Mouse (Mus musculus): ENCODE measurements around the gene Rasal3. TPM values are rescaled to one million over a fixed set of nuclear protein-coding genes. Genes with fewer than 3 reads are reported as not detected.

Rasal3 gene
- polyA plus RNA-seq, 1 experiment from 2014 or later: 0.49 TPM

DNA sequence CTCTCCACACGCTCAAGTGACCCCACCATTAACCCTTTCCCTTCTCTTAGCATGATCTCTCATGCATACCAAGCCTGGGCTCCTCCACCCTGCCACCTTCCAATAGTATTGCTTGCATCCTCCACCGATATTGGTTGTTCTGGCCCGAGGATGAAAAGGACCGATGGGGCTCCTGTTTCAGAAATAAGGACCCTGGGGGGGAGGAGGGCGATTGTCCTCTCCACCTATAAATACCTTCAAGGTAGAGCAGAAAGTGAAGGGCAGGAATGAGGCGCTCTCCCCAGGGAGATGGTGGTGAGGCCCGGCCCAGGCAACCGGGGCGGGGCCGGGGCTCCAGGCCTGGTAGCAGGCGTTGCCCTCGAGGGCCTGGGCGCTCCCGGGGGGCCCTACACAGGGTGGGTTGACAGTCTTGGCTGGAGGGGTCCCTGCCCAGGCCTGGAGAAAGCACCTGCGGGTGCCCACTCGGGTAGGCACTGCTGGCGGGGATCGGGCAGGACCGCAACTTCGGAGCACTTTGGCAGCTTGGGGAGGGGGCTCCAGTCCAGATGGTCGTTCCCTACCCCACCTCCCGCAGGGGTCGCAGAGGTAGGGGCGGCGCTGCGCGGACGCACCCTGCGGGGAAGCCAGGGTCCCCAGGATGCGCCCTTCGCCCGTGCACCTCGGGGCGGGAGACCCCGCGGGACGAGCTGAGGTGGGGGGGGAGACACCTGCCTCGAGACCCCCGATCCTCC is 14.8 kb downstream of the Rasal3 start:
- Histone ChIP-seq H3K27ac (replicated peaks) (peak overlapping the region; percentile 77), H3K36me3 (peaks cover 14% of the 10 kb centered on the region), H3K4me3 (peak overlapping the region; percentile 86), H3K27me3 (replicated peaks) (peaks cover 29% of the 10 kb centered on the region), H3K4me2 (peak overlapping the region; percentile 99), H3K9me3 (no peaks in the 10 kb centered on the region), H3K9ac (peak overlapping the region; percentile 91), H3K4me1 (peaks cover 43% of the 10 kb centered on the region)
- WGBS: under 1% methylated on average over 34 of the region's 39 CpGs
- peak; percentile 38 for ATAC-seq (ENCODE audit: extremely low read depth, insufficient number of reproducible peaks, low FRiP score, low TSS enrichment)

DNA sequence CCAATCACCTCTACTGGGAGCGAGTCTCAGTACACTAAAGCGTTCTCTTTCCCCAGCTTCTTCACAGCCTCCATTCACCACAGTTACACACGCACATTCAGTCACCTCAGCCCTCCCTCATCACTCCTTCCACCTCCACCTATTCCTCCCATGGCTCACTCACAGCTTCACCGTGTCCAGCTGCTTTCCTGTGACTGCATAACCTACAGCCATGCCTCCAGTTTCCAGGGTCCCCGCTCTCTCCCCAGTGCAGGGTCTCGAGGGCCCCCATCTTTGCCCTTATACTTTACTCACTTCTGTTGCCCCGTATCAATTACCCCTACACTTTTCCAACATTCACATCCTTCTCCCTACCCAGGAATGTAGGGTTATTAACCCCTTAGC is 15.4 kb downstream of the Rasal3 start:
- H3K4me1 ChIP-seq: peaks cover 49% of the 10 kb centered on the region
- H3K4me3 ChIP-seq: peak overlapping the region; percentile 86
- peak overlapping the region; percentile 91 for H3K9ac ChIP-seq
- peaks cover 18% of the 10 kb centered on the region for H3K36me3 ChIP-seq
- peak overlapping the region; percentile 99 for H3K4me2 ChIP-seq
- ATAC-seq (ENCODE audit: extremely low read depth, insufficient number of reproducible peaks, low FRiP score, low TSS enrichment): no peak
- H3K27ac ChIP-seq (replicated peaks): peak overlapping the region; percentile 77; the same call in 1 of the 2 replicates
- 51% methylated on average over 7 of the region's 7 CpGs for WGBS
- H3K27me3 ChIP-seq (replicated peaks): peaks cover 24% of the 10 kb centered on the region
- no peaks in the 10 kb centered on the region for H3K9me3 ChIP-seq

DNA sequence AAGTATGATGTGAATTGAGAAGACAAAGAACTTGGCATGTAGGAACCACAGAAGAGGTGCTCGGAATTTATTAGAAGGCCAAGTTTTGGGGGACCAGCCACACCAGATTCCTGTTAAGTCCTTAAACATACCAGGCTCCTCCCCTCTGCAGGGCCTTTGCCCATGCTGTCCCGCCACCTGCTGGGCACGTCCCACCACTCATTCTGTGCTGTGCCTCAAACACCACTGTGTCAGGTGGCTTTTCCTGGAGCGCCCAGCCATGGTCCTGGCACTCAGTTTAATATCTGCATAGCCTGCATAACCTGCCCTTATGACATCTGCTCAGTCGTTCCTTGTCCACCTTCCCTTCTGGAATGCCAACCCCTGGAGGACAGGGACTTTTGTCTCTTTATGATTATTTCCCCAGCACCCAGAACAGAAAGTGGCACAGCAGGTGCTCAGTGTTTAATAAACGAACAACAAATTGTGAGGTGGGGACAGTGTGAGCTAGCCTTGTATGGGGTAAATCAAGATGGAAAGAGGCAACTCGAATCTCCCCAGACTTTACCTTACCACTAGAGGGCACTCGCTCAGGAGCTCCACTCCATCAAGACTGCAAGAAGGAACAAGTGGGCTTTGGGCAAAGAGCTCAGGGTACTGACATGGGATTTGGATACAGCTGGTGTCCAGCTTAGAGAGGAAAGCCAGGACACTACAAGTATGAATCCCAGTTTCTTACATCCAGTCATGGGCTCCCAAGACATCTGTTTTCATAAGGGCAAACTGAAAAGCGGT is 16.5 kb downstream of the Rasal3 start:
- Histone ChIP-seq H3K4me2 (no peak overlapping the region), H3K9ac (no peak overlapping the region), H3K27ac (replicated peaks) (no peak overlapping the region)

DNA sequence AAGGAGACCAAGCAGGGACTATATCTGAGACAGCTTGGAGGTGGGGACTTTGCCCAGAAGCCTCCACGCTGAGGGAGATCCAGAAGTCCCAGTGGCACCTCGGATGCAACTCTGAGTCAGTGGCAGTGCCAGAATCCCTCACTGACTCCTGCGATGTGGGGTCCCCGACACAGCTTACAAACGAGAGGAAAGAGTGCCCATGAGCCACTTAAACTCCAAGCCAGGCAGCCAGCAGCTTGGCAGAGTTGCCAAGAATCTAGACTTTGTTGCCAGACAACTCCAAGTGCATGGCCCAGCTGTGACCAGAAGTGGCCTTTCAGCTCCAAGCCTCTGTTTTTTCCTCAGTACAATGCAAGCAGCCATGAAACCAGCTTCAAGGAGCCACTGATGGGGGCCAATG is 19.7 kb downstream of the Rasal3 start:
- H3K4me3 ChIP-seq: no peak overlapping the region
- peak overlapping the region; percentile 58; the same call in 1 of the 2 replicates for H3K27ac ChIP-seq (replicated peaks)
- peaks cover 33% of the 10 kb centered on the region for H3K4me1 ChIP-seq
- H3K27me3 ChIP-seq (replicated peaks): no peaks in the 10 kb centered on the region
- 63% methylated on average over 5 of the region's 5 CpGs for WGBS
- H3K9me3 ChIP-seq: no peaks in the 10 kb centered on the region
- H3K36me3 ChIP-seq: peaks cover 33% of the 10 kb centered on the region
- peak overlapping the region; percentile 37; the same call in 1 of the 2 replicates for H3K9ac ChIP-seq
- ATAC-seq (ENCODE audit: extremely low read depth, insufficient number of reproducible peaks, low FRiP score, low TSS enrichment): no peak
- peak overlapping the region; percentile 16 for H3K4me2 ChIP-seq

More for the DNA sequence above, 16.5 kb downstream of the Rasal3 start:
- WGBS: 67% methylated on average over 9 of the region's 9 CpGs
- Histone ChIP-seq H3K4me1 (peaks cover 43% of the 10 kb centered on the region), H3K27me3 (replicated peaks) (peaks cover 12% of the 10 kb centered on the region), H3K4me3 (no peak overlapping the region), H3K36me3 (peaks cover 21% of the 10 kb centered on the region), H3K9me3 (no peaks in the 10 kb centered on the region)
- ATAC-seq (ENCODE audit: extremely low read depth, insufficient number of reproducible peaks, low FRiP score, low TSS enrichment): no peak

DNA sequence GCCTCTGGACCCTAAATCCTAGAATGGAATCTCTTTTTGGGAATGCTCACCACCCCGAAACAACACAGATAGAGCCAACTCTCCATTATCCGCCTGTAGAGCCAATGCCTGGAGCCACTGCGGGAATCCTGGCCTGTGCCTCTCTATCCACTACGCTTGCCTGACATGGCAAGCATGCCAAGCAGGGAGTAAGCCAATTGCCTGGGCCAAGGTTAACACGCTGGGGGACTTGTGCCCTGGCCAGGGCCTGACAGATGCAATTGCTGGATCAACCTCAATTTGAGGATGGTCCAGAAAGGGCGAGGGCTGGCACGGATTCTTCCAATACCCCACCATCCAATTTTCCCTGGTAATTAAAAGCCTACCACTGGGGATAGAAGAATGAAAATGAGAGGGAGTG is 20.8 kb downstream of the Rasal3 start:
- Histone ChIP-seq H3K4me2 (no peak overlapping the region), H3K27me3 (replicated peaks) (no peaks in the 10 kb centered on the region), H3K9me3 (no peaks in the 10 kb centered on the region), H3K4me3 (no peak overlapping the region), H3K9ac (no peak overlapping the region), H3K36me3 (peaks cover 39% of the 10 kb centered on the region), H3K4me1 (peaks cover 24% of the 10 kb centered on the region), H3K27ac (replicated peaks) (no peak overlapping the region)
- no peak for ATAC-seq (ENCODE audit: extremely low read depth, insufficient number of reproducible peaks, low FRiP score, low TSS enrichment)
- WGBS: 86% methylated on average over 7 of the region's 7 CpGs

DNA sequence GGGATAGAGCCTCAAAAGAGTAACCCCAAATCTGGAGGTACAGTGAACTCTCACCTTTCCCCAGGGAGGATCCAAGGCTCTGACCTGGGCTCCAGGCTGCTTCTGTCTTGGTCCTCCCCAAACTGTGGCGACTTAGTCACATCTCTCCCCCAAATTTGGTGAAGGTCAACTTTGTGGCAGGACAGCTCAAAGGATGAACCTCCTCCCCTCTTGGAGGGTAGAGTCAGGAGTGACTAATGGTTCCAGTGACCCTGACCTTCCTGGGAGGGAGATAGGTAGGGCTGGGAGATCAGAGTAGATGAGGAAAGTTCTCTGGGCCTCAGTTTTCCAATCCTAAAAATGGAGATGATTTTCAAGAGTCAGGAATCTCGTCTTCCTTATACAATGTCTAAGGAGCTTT is 24.6 kb downstream of the Rasal3 start:
- H3K4me1 ChIP-seq: peaks cover 19% of the 10 kb centered on the region
- no peaks in the 10 kb centered on the region for H3K27me3 ChIP-seq (replicated peaks)
- ATAC-seq (ENCODE audit: extremely low read depth, insufficient number of reproducible peaks, low FRiP score, low TSS enrichment): no peak
- no peak overlapping the region for H3K4me2 ChIP-seq
- no peak overlapping the region for H3K9ac ChIP-seq
- H3K27ac ChIP-seq (replicated peaks): no peak overlapping the region
- WGBS: 64% methylated on average over 2 of the region's 2 CpGs
- peaks cover 40% of the 10 kb centered on the region for H3K36me3 ChIP-seq
- H3K9me3 ChIP-seq: no peaks in the 10 kb centered on the region
- H3K4me3 ChIP-seq: no peak overlapping the region

DNA sequence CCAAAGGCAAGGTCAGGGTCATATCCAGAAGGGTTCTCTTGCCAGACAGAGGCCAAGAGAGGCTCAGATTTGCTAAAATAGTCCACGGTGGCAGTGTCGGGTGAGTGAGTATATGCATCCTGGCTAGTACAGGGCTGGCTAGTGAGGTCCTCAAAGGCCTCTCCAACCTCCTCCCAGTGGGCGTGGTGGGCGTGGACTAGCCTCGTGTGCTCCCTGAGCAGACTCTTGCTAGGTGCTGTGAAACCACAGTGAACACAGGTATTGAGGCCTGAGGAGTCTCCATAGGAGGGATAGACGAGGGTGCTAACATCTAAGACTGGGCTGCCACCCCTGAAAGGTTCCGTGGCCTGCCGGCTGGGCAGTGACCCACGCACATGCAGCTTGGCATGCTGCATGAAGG is 26.2 kb downstream of the Rasal3 start:
- no peak overlapping the region for H3K4me3 ChIP-seq
- peaks cover 30% of the 10 kb centered on the region for H3K36me3 ChIP-seq
- H3K27me3 ChIP-seq (replicated peaks): no peaks in the 10 kb centered on the region
- H3K4me1 ChIP-seq: peaks cover 8% of the 10 kb centered on the region
- H3K4me2 ChIP-seq: no peak overlapping the region
- H3K9ac ChIP-seq: no peak overlapping the region
- 80% methylated on average over 9 of the region's 9 CpGs for WGBS
- no peak overlapping the region for H3K27ac ChIP-seq (replicated peaks)
- no peak for ATAC-seq (ENCODE audit: extremely low read depth, insufficient number of reproducible peaks, low FRiP score, low TSS enrichment)
- H3K9me3 ChIP-seq: no peaks in the 10 kb centered on the region

DNA sequence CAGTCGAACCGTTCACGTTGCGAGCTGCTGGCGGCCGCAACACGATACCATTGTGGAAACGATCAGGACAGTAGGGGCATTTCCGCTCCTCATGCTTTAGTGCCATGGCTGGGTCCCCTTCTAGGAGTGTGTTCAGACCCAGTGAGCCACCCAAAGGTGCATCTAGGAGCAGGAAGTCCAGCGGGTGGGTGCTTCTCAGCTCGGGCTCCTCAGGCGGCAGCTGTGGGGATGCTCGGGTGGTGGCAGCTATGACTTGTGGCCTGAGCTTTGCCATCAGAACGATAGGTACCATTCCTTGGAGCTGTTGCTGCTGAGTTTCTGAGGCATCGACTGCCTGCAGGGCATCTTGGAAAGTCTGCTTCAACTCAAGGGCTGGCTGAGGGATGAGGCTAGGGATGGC is 26.9 kb downstream of the Rasal3 start:
- WGBS: 86% methylated on average over 15 of the region's 15 CpGs
- Histone ChIP-seq H3K27ac (replicated peaks) (no peak overlapping the region), H3K9ac (no peak overlapping the region), H3K9me3 (no peaks in the 10 kb centered on the region), H3K4me1 (peaks cover 8% of the 10 kb centered on the region), H3K36me3 (peaks cover 30% of the 10 kb centered on the region), H3K4me2 (no peak overlapping the region), H3K27me3 (replicated peaks) (no peaks in the 10 kb centered on the region), H3K4me3 (no peak overlapping the region)
- no peak for ATAC-seq (ENCODE audit: extremely low read depth, insufficient number of reproducible peaks, low FRiP score, low TSS enrichment)

DNA sequence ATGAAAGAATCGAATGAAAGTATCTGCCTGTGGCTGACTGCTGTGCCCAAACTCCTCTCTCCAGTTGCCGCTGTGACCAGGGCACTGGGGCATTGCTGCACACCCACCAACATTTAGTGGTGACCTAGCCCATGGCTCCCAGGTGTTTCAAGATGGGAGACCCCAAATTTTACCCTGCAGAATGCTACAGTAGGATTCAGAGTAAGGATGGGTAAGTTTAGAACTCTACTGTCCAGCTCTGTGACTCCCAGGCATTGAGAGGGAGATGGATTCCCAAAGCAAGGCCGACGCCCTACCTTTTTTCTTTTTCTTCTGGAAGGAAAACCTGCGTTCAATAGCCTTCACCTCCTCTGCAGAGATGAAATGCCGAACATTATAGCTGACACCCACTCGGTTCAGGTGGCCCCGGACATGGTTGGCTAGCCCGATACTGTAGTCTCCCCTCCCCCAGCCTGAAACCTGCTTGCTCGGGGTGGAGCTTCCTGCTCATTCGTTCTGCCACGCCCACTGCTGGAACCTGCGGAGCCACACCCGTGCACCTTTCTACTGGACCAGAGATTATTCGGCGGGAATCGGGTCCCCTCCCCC is 34.3 kb downstream of the Rasal3 start:
- Histone ChIP-seq H3K36me3 (no peaks in the 10 kb centered on the region), H3K4me1 (peaks cover 17% of the 10 kb centered on the region), H3K27ac (replicated peaks) (no peak overlapping the region), H3K4me3 (peak overlapping the region; percentile 43), H3K4me2 (peak overlapping the region; percentile 64), H3K27me3 (replicated peaks) (no peaks in the 10 kb centered on the region; the same call in 1 of the 2 replicates), H3K9ac (peak overlapping the region; percentile 68), H3K9me3 (no peaks in the 10 kb centered on the region)
- WGBS: 17% methylated on average over 12 of the region's 17 CpGs
- ATAC-seq (ENCODE audit: extremely low read depth, insufficient number of reproducible peaks, low FRiP score, low TSS enrichment): no peak

DNA sequence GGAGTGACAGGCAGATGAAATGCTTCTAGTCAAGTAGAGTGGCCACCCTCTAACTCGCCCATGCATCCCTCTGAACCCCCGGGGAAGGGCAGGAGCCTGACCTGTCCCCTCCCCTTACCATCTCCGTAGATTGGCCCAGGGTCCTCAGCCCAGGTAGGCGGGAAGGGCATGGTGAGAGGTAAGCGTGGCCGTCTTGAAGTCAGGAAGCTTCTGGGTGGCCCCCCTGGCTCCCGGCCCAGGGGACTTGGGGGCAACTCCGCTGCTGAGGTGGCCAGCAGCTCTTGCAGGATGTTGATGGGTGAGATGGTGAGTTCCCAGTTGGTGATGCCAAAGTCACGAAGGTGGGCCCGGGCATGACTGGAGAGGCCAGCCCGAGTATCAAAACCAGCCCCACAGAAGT is 35.7 kb downstream of the Rasal3 start:
- no peak overlapping the region for H3K27ac ChIP-seq (replicated peaks)
- no peak overlapping the region for H3K9ac ChIP-seq
- H3K9me3 ChIP-seq: no peaks in the 10 kb centered on the region
- H3K36me3 ChIP-seq: no peaks in the 10 kb centered on the region
- 85% methylated on average over 11 of the region's 11 CpGs for WGBS
- H3K4me1 ChIP-seq: peaks cover 27% of the 10 kb centered on the region
- H3K4me3 ChIP-seq: no peak overlapping the region
- no peak overlapping the region for H3K4me2 ChIP-seq
- no peak for ATAC-seq (ENCODE audit: extremely low read depth, insufficient number of reproducible peaks, low FRiP score, low TSS enrichment)
- H3K27me3 ChIP-seq (replicated peaks): no peaks in the 10 kb centered on the region; the same call in 1 of the 2 replicates

DNA sequence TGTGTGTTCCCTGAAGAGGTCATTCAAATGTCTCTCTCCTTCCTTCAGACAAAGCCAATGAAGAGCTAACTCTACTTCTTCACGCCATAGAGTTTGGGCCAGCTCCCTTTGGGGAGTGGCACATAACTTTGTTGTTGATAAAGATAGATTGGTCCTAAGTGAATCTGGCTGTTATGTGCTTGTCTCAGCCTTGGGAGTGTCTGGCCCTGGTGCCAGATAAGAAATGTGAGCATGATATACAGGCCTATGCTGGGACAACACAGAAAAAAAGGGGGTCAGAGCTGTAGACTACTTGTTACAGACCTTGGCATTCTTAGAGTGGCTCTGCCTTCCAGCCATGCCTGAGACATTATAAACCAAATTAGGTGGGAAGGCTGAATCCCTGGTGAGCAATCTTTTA is 38.1 kb downstream of the Rasal3 start:
- Histone ChIP-seq H3K4me3 (no peak overlapping the region), H3K27ac (replicated peaks) (no peak overlapping the region), H3K36me3 (peaks cover 24% of the 10 kb centered on the region), H3K27me3 (replicated peaks) (no peaks in the 10 kb centered on the region; the same call in 1 of the 2 replicates), H3K4me1 (peaks cover 35% of the 10 kb centered on the region), H3K9me3 (no peaks in the 10 kb centered on the region), H3K9ac (peak overlapping the region; percentile 98; the same call in 1 of the 2 replicates), H3K4me2 (peak overlapping the region; percentile 91; the same call in 1 of the 2 replicates)
- ATAC-seq (ENCODE audit: extremely low read depth, insufficient number of reproducible peaks, low FRiP score, low TSS enrichment): no peak
- 52% methylated on average over 1 of the region's 1 CpGs for WGBS
